Mouse (Mus musculus): ENCODE data around the gene Stil. TPM values are rescaled to one million over a fixed set of nuclear protein-coding genes. Genes with fewer than 3 reads are reported as not detected.

Gene Stil
- total RNA-seq, 2 experiments from 2014 or later = 18.4 to 20.4 TPM

DNA sequence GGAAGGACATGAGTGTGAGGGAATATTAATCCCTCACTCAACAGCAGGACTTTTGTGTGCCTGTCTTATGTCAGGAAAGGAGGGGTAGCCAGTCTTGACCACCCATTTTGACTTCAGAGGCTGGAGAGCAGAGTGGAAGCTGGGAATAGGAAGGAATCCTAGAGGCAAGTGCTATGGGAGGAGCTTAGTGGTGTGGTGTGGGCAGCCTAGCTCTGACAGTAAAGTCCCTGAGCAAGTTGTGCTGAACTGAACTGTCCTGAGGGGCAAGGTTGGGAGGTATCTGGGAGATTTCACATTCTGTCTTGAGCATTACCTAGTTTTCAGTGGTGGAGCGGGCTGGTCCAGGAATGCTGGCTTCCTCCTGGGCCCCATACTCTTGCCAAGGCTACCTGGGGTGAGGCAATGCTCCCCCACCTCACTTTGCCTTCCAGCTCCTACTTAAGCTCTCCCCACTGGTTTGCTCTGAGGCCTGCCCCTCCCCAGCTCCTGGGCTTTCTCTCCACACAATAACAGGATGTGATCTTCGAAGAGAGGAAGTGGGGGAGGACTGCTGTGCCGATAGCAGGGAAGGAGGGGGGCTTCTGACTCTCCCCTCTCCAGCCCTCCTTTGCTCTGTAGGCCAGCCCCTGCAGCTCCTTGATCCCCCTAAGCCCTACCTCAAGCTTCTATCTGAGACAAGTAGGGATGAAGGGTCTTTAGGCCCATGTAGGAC is 75.4 kb downstream of the Stil start:
- ATAC-seq (replicated peaks; ENCODE audit: poor library complexity, severe bottlenecking) = peak; percentile 88

DNA sequence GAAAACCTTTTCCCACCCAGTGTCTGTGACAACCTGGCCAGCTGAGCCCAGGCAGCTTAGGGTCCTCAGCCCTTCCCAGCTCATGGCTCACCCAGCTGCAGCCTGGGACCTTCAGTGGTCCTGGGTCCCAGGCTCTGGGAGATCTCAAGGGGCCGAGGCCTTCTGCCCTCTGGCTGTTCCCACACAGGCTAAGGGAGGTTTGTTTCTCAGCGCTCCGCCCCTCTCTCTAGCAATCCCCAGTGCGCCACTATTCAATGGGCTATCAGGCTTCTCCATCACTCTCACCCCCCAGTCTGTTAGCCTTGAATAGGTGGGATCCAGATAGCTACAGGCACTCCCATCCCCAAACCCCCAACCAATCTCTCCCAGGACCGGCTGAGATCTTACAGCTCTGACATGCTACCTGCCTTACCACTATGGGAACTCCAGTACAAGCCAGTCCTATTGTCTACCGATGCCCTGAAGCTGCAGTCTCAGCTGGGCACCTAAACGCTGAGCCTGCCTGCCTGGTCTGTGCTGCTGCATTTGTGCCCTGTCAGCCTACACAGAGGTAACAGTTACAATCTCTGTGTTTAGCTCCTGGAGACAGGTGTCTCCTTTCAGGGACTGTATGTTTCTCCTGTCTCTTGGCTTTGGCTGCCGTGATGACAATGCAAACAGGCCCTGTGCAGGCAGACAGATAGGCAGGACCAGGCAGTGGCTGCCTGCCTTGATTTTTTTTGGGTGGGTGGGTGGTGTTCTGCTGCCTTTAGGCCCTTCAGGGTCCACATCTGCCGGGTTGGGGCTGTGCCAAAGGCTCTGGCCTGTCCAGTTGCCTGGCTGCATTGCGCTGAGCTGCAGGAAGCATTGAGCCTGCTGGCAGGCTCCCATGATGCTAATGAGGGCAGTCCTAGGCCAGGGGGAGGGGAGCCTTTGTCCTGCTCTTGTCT is 79.2 kb downstream of the Stil start:
- no peak for ATAC-seq (replicated peaks; ENCODE audit: poor library complexity, severe bottlenecking)

DNA sequence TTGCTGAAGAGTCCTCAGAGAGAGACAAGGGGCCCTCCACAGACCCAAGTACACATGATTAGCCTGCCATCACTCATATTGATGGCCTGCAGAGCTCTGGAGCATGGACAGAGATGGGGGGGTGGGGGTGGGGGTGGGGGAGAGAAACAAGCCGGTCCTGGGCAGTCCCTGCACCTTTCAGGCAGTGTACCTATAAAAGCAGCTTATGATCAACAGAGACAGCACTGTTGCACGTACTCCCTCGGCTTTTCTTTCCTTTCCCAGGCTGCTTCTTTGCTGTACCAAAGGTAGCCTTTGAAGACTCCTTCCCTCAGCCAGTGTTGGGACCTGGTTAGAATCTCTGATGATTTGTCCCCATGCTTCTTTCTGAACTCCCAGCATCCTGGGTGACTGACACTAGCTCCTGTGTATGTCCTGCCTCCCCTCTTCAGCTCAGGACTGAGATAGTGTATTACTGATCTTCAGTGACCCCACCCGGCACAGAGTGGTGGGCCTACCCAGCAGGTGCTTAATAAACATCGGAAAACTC is 79.9 kb downstream of the Stil start:
- no peak for ATAC-seq (replicated peaks; ENCODE audit: poor library complexity, severe bottlenecking)

DNA sequence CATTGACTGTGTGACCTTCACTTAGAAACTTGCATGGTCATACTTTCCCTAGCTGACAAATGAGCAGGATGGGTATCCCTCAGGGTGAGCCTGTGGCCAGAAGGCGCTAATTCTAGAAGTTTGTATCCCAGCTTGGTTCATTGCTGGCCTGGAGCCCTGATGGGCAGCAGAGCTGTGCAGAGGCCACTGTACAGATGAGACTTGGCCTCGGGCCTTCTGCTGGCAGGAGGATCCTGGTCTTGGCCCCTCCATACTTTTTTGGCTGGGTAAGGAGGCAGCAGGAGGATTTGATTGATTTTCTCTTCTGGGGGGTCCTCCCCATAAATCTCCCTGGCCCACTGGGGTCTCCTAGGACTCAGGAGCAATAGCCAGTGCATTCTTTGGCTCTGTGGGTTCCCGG is 83.1 kb downstream of the Stil start:
- no peak for ATAC-seq (replicated peaks; ENCODE audit: poor library complexity, severe bottlenecking)

DNA sequence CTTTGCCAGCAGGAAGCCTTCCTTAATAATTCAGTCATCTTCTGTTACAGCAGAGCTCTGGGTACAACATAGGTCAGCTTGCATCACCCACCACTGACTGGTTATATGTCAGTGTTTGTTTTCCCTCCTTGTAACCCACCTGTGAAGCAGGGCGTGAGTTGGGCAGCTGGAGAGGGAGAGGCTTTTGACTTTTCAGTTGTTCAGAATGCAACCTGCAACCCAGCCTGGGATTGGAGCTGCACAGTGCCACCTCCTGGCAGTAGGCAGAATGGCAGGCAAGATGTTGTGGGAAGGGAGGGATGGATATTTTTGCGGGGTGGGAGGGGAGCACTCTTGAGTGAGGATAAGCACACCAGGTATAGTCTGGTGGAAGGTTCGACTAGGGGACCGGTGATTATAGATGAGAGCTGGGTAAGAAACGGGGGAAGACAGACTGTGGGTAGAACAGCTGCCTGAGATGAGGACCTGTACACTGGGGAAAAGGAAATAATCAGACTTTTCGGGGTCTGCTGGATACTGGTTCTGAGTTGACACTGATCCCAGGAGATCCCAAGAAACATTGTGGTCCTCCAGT is 85.7 kb downstream of the Stil start:
- peak; percentile 69 for ATAC-seq (replicated peaks; ENCODE audit: poor library complexity, severe bottlenecking)

DNA sequence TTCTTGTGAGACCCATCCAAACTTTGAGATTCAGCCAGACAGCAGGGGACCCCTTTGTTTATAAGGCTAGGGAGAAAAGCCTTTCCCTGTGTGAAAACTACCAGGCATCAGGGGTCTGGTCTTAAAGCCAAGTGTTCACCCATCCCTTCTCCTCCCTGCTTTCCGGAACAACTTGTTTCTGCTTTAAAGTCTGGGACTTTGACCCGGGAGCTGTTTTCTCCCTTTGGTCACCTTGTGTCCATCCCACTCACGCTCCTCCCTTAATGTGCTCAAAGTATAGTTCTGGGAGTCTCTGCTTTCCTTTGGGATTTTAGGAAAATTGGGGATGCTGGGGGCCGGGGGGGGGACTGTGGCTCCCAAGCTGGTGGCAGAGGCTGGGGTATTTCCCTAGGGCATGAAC is 86.3 kb downstream of the Stil start:
- ATAC-seq (replicated peaks; ENCODE audit: poor library complexity, severe bottlenecking) = no peak

DNA sequence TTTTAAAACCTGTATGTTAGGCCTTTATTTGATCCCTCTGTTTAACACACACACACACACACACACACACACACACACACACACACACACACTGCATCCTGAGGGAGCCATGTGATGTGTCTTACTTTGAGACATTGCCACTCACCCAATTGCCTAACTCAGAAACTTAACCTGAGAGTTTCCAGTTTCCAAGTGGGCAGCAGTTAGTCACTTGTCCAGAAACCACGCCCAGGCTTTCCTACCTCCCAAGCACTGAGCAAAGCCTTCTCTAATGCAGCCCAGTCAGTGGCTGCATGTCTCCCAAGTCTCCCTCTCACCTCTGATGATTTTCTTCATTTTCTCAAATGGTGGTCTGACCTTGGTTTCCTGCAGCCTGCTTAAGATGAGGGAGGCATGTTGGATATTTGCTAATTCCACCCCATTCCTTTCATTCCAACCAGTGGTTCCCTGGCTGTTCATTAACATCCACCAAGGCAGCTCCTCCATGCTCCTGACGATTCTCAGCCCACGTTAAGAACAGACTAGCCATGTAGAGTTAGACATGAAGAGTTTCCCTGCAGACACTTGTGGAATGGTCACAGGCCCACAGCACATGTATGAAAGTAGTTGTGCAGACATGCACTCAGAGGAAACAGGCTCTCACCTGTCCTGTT is 86.9 kb downstream of the Stil start:
- ATAC-seq (replicated peaks; ENCODE audit: poor library complexity, severe bottlenecking) = no peak

DNA sequence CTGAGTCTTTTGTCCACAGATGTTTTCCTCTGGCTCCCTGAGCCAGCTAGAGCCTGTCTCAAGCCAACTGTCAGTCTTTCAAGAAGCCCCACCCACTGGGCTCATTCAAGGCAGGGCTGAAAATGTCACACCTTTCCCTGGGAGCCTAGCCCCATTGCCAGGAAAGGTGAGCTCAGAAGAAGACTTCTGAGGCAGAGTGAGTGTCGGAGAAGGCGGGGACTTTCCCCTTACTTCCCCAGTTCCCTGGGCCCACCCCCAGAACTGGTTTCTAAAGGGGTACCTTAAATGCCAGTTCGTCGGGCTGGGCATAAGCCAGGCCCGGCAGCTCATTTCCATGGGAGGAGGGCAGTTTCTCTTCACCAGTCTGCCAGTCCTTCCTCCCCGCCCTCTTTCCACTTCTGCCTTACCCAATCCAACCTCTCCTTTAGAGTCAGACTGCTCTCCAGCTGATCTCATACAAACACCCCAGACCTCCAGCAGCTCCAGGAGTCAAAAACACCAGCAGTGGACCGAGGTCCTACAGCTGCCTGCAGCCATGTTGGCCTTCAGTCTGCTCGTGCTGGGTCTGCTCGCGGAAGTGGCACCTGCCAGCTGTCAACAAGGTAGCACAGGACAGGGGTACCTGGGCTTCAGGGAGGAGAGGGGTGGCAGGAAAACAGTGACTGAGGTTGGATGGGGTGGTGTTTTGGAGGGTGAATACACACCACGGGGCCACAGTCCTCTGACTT is 88.8 kb downstream of the Stil start, which contains the start of gene Pdzk1ip1:
Gene Pdzk1ip1 (plus strand): TSS at position 98 of the 728 bp plus-strand sequence.
- ATAC-seq (replicated peaks; ENCODE audit: poor library complexity, severe bottlenecking) = peak; percentile 78

DNA sequence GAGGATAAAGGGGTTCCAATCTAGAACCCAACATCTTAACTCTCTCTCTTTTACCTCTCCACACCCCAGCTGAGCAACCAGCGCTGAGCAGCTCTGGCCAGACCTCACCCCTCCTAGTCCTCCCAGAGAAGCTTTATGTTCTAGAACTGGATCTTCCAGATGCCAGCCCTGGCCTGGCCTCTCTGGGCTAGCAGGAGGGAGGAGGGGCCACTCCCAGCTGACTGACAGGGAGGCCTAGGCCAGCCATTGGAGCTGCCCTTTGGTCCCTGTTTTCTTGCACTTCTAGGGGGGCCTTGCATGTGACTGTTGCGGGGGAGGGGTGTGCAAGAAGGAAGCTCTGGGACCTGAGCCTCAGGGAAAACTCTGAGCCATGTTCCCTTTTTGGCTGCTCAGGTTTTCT is 90.6 kb downstream of the Stil start:
- no peak for ATAC-seq (replicated peaks; ENCODE audit: poor library complexity, severe bottlenecking)

DNA sequence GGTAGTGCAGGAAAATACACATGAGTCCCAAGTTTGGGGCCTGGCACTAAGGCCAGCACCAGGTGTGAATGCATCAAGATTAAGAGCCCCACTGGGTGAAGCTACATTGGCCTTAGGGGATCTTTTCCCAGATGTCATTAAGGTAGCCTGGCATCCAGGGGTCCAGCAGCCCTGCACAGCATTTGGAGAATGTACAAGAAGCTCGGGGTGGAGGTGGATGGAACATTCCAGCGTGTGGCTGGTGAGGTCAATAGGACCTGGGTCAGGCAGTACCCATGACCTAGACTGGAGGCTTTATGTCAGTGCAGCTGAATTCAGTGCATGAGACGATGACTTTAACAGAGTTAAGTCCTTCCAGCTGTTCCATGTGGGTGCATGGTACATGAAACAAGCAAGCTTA is 91.8 kb downstream of the Stil start:
- ATAC-seq (replicated peaks; ENCODE audit: poor library complexity, severe bottlenecking) = no peak

Other genes with a start within 250 kb of the Stil start
- gene Gm12830, start 178.4 kb upstream of the Stil start, total RNA-seq (2014; fragmentation: Nextera tagmentation) = not detected in 2 replicates
- not detected in 2 replicates for gene Gm12830, start 178.4 kb upstream of the Stil start, total RNA-seq (2017)
- gene Foxd2, start 91.3 kb upstream of the Stil start, total RNA-seq (2014; fragmentation: Nextera tagmentation) = 0.32 and 1.0 TPM in 2 replicates
- gene Foxd2, start 91.3 kb upstream of the Stil start, total RNA-seq (2017) = 0.30 and 1.3 TPM in 2 replicates
- not detected in 2 replicates for gene Foxe3, start 74.1 kb upstream of the Stil start, total RNA-seq (2014; fragmentation: Nextera tagmentation)
- not detected in 2 replicates for gene Foxe3, start 74.1 kb upstream of the Stil start, total RNA-seq (2017)
- 68.3 and 74.7 TPM in 2 replicates for gene Cmpk1, start 12.9 kb upstream of the Stil start, total RNA-seq (2014; fragmentation: Nextera tagmentation)
- 183 and 233 TPM in 2 replicates for gene Cmpk1, start 12.9 kb upstream of the Stil start, total RNA-seq (2017)
- gene Tal1, start 56.3 kb downstream of the Stil start, total RNA-seq (2014; fragmentation: Nextera tagmentation) = 12.1 and 14.4 TPM in 2 replicates
- 5.8 and 9.5 TPM in 2 replicates for gene Tal1, start 56.3 kb downstream of the Stil start, total RNA-seq (2017)
- gene Pdzk1ip1, start 88.5 kb downstream of the Stil start, total RNA-seq (2014; fragmentation: Nextera tagmentation) = 0.92 TPM in 1 of 2 replicates, not detected in the other
- gene Pdzk1ip1, start 88.5 kb downstream of the Stil start, total RNA-seq (2017) = 3.8 TPM in 1 of 2 replicates, not detected in the other
- not detected in 2 replicates for gene Cyp4x1, start 134.1 kb downstream of the Stil start, total RNA-seq (2014; fragmentation: Nextera tagmentation)
- gene Cyp4x1, start 134.1 kb downstream of the Stil start, total RNA-seq (2017) = not detected in 2 replicates
- gene Cyp4a29, start 241.9 kb downstream of the Stil start, total RNA-seq (2014; fragmentation: Nextera tagmentation) = not detected in 2 replicates
- not detected in 2 replicates for gene Cyp4a29, start 241.9 kb downstream of the Stil start, total RNA-seq (2017)